Mouse (Mus musculus) hindbrain, postnatal 0 days (tissue): ENCODE measurements around the gene Bdkrb2. TPM values are rescaled to one million over a fixed set of nuclear protein-coding genes. Genes with fewer than 3 reads are reported as not detected.

ENCODE experiments used
- ATAC-seq: fragments of 200-750 bp; cut with Nextera tagmentation; 2 replicates; pipeline ENCODE4 v1.8.0; 2017; ENCODE audit warnings: mild to moderate bottlenecking, moderate TSS enrichment, moderate library complexity
- DNase-seq: peaks from one replicate; pipeline ENCODE4 v3.0.0-alpha.2; 2015; ENCODE audit warnings: low spot score
- H3K27ac ChIP-seq: fragments of 300-500 bp; sonication (generic); 2 replicates; pipeline ENCODE4 v1.5.1; 2014; ENCODE audit warnings: mild to moderate bottlenecking
- H3K27me3 ChIP-seq: fragments of 300-500 bp; sonication (generic); 2 replicates; pipeline ENCODE4 v1.6.1; 2014; ENCODE audit warnings: low read length, mixed read lengths; ENCODE audit not compliant: insufficient read depth
- H3K36me3 ChIP-seq: fragments of 300-500 bp; sonication (generic); 2 replicates; pipeline ENCODE4 v1.6.1; 2014; ENCODE audit warnings: low read length, mixed read lengths; ENCODE audit not compliant: insufficient read depth
- H3K4me1 ChIP-seq: fragments of 300-500 bp; sonication (generic); 2 replicates; pipeline ENCODE4 v1.6.1; 2014; ENCODE audit warnings: antibody characterized with exemption, low read length, mixed read lengths; ENCODE audit not compliant: insufficient read depth
- H3K4me2 ChIP-seq: fragments of 300-500 bp; sonication (generic); 2 replicates; pipeline ENCODE4 v1.6.1; 2014; ENCODE audit warnings: low read depth, mild to moderate bottlenecking, low read length, moderate library complexity, mixed read lengths
- H3K4me3 ChIP-seq: fragments of 300-500 bp; sonication (generic); 2 replicates; pipeline ENCODE4 v1.5.1; 2014; ENCODE audit warnings: low read length
- H3K9ac ChIP-seq: fragments of 300-500 bp; sonication (generic); replicated peaks from 2 replicates; pipeline ENCODE4 v1.6.1; 2014; ENCODE audit warnings: mild to moderate bottlenecking, low read length, moderate library complexity, mixed read lengths
- H3K9me3 ChIP-seq: fragments of 300-500 bp; sonication (generic); 2 replicates; pipeline ENCODE4 v1.6.1; 2016; ENCODE audit warnings: low read length, mixed read lengths
- CTCF ChIP-seq: IDR thresholded peaks from 2 replicates; pipeline ENCODE4 v1.5.1; 2016; ENCODE audit warnings: antibody characterized with exemption, control low read depth, low read depth
- WGBS: fragments of 180-500 bp; shearing (Covaris S2); extraction: QIAGEN DNeasy Blood & Tissue Kit; methylation state at CpG from one replicate; pipeline ENCODE4 v1.1.7; 2014; 5-methylcytosine and 5-hydroxymethylcytosine counted together
- polyA plus RNA-seq: library from polyadenylated mRNA; unstranded; fragments of >200 nt; fragmentation: Nextera tagmentation; extraction: Ambion mirVana; gene quantifications from 2 replicates; pipeline ENCODE4 v1.2.1, GENCODE M21; 2015
- total RNA-seq: library from RNA; depleted of rRNA; stranded (reverse); fragments of >200 nt; gene quantifications from 2 replicates; pipeline ENCODE4 v1.2.3, GENCODE M21; 2014

Bdkrb2 gene
- total and polyA plus RNA-seq, 2 experiments from 2014 or later = 0.90 to 2.6 TPM

DNA sequence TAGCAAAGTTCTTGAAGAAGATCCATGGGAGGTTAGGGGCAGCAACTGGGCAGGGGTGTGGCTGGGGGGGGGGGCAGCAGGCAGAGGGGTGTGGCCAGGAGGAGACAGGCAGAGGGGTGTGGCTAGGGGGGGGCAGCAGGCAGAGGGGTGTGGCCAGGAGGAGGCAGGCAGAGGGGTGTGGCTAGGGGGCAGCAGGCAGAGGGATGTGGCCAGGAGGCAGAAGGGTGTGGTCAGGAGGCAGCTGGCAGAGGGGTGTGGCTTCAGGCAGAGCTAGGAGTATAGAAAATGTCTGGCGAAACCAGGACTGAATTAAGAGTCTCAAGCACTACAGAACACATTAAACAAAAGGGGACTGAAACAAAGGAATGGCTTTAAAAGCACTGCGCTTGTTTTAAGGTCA is 20.5 kb downstream of the Bdkrb2 start:
- H3K27me3 ChIP-seq = no peaks in the 10 kb centered on the region
- H3K4me2 ChIP-seq = no peak overlapping the region
- ATAC-seq = no peak
- H3K4me3 ChIP-seq = no peak overlapping the region
- H3K36me3 ChIP-seq = no peaks in the 10 kb centered on the region
- no peak overlapping the region for H3K27ac ChIP-seq
- H3K9ac ChIP-seq = no peak overlapping the region
- no peak for DNase-seq
- H3K4me1 ChIP-seq = no peaks in the 10 kb centered on the region
- no peaks in the 10 kb centered on the region for H3K9me3 ChIP-seq
- TF ChIP-seq CTCF = no peak
- 21% methylated on average over 2 of the region's 2 CpGs for WGBS

DNA sequence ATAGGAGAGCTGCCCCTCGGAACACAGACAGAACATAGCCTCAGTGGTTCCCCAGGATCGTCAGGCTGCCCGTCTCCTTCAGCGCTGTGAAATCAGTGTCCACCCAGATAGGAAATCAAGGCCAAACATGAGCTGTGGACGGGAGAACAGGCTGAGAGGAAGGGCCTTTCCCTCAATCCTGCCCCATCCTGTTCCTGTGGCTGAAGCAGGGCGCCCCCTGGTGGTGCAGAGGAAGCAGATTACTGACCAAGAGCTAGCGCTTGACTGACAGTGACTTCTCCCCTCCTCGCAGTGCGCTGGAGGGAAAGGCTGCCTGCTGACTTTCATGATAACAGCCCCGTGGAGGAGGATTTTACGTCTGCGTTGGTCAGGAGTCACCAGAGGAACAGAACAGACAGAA is 21.8 kb downstream of the Bdkrb2 start:
- H3K9ac ChIP-seq = no peak overlapping the region
- ATAC-seq (peak; percentile 63; the same call in 1 of the 2 replicates), DNase-seq (peak; percentile 82)
- no peak overlapping the region for H3K27ac ChIP-seq
- H3K4me3 ChIP-seq = no peak overlapping the region
- H3K36me3 ChIP-seq = no peaks in the 10 kb centered on the region
- no peaks in the 10 kb centered on the region for H3K4me1 ChIP-seq
- no peaks in the 10 kb centered on the region for H3K27me3 ChIP-seq
- no peaks in the 10 kb centered on the region for H3K9me3 ChIP-seq
- 18% methylated on average over 12 of the region's 12 CpGs for WGBS
- H3K4me2 ChIP-seq = no peak overlapping the region
- TF ChIP-seq CTCF = peak; percentile 97

DNA sequence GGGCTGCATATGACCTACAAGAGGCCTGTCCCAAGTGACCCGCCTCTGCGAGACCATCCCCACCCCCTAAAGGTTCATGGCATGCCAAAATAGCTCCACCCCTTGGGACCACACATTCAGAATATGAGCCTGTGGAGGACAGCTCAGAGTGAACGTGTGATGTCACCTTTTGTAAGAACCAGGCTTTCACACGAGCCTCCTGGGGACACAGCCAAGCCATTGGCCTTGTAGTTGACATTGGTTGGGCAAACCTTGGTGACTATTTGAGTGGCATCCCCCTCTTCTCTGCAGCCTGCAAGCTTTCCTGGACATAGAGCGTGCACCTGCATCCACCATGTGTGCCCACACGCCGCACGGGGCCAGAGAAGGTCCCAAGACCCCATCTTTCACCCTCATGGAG is 24.5 kb downstream of the Bdkrb2 start:
- no peaks in the 10 kb centered on the region for H3K4me1 ChIP-seq
- no peaks in the 10 kb centered on the region for H3K27me3 ChIP-seq
- no peak overlapping the region for H3K9ac ChIP-seq
- no peak overlapping the region for H3K4me2 ChIP-seq
- H3K36me3 ChIP-seq = no peaks in the 10 kb centered on the region
- 86% methylated on average over 8 of the region's 8 CpGs for WGBS
- H3K4me3 ChIP-seq = no peak overlapping the region
- no peak for TF ChIP-seq CTCF
- H3K27ac ChIP-seq = no peak overlapping the region
- ATAC-seq (peak; percentile 11; the same call in 1 of the 2 replicates), DNase-seq (no peak)
- no peaks in the 10 kb centered on the region for H3K9me3 ChIP-seq

DNA sequence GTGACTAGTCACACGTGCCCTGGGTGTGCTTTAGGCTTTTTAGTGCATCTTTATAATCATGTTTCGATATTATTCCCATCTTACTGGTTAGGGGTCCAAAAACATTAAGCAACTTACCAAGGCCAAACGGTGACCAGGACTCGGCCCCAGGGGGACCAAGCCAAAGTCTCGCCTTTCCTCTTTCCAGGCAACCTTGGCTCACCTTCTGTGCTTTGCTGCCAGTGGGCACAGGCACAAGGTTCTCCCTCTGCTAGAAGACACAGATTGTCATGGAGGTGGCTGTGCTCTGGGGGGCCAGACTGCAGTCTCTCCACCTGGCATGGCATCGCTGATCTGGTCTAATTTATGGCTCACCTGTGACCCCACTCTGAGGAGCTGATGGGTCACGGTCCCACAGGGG is 27.8 kb downstream of the Bdkrb2 start:
- no peak for DNase-seq
- no peak overlapping the region for H3K27ac ChIP-seq
- no peak overlapping the region for H3K4me2 ChIP-seq
- no peak overlapping the region for H3K9ac ChIP-seq
- H3K4me1 ChIP-seq = no peaks in the 10 kb centered on the region
- no peaks in the 10 kb centered on the region for H3K36me3 ChIP-seq
- H3K9me3 ChIP-seq = no peaks in the 10 kb centered on the region
- TF ChIP-seq CTCF = no peak
- WGBS = 85% methylated on average over 7 of the region's 7 CpGs
- H3K4me3 ChIP-seq = no peak overlapping the region
- ATAC-seq = no peak
- H3K27me3 ChIP-seq = no peaks in the 10 kb centered on the region

DNA sequence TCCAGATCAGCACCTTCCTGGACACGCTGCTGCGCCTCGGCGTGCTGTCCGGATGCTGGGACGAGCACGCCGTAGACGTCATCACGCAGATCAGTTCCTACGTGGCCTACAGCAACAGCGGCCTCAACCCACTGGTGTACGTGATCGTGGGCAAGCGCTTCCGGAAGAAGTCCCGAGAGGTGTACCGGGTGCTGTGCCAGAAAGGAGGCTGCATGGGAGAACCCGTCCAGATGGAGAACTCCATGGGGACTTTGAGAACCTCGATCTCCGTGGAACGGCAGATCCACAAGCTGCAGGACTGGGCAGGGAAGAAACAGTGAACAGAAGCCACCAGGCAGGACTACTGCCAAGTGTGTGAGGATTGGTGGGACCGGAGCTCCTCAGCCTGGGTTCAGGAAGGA is 29.3 kb downstream of the Bdkrb2 start:
- no peak for ATAC-seq
- Histone ChIP-seq H3K36me3 (no peaks in the 10 kb centered on the region), H3K9me3 (no peaks in the 10 kb centered on the region), H3K27me3 (no peaks in the 10 kb centered on the region), H3K4me3 (no peak overlapping the region), H3K27ac (no peak overlapping the region), H3K4me2 (no peak overlapping the region), H3K4me1 (no peaks in the 10 kb centered on the region), H3K9ac (no peak overlapping the region)
- DNase-seq = no peak
- WGBS = 92% methylated on average over 23 of the region's 23 CpGs
- TF ChIP-seq CTCF = no peak

DNA sequence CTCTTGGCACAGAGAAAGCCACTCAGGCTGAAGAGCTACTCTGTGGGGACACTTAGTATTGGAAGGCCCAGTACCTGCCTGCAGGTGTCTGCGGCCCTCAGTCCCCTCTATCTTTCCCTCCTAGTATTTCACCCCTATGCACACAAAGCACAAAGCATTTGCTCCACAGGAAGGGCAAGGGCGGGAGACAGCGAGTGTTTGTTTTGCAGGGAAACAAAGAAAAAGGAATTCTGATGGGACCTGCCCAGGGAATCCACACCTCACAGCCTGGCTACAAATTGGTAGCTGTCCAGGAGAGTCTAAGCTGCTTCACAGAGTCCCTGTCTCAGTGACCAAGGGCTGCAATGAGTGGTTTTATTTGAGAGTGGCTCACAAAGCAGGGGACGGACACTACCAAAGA is 30.4 kb downstream of the Bdkrb2 start:
- 60% methylated on average over 4 of the region's 4 CpGs for WGBS
- no peak overlapping the region for H3K9ac ChIP-seq
- TF ChIP-seq CTCF = no peak

DNA sequence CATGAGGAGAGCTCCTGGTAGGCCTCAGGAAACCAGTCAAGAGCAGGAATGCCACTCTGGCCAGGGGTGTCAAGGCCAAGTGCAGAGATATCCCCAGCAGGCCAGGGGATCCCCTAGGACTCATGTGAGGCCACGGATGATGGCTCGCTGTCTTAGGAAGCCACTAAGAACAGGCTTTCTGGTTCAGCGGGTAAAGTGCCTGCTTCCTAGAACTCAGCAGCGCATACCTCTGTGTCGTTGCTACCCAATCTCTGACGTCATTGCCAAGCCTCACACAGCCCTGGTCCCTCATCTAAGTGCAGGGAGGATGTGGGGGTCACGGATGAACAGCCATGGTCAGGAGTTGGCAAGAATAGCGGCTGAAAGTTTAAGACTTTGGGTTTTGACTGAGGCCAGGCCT is 34.1 kb downstream of the Bdkrb2 start:
- WGBS = 85% methylated on average over 8 of the region's 8 CpGs
- H3K4me3 ChIP-seq = no peak overlapping the region
- H3K27ac ChIP-seq = no peak overlapping the region
- ATAC-seq (no peak), DNase-seq (no peak)
- no peak overlapping the region for H3K9ac ChIP-seq
- TF ChIP-seq CTCF = no peak
- no peaks in the 10 kb centered on the region for H3K4me1 ChIP-seq
- no peaks in the 10 kb centered on the region for H3K9me3 ChIP-seq
- H3K4me2 ChIP-seq = no peak overlapping the region
- no peaks in the 10 kb centered on the region for H3K27me3 ChIP-seq
- no peaks in the 10 kb centered on the region for H3K36me3 ChIP-seq

More for the DNA sequence above, 30.4 kb downstream of the Bdkrb2 start:
- Histone ChIP-seq H3K4me2 (no peak overlapping the region), H3K27ac (no peak overlapping the region), H3K4me3 (no peak overlapping the region), H3K27me3 (no peaks in the 10 kb centered on the region), H3K4me1 (no peaks in the 10 kb centered on the region), H3K9me3 (no peaks in the 10 kb centered on the region), H3K36me3 (no peaks in the 10 kb centered on the region)
- no peak for ATAC-seq
- no peak for DNase-seq

DNA sequence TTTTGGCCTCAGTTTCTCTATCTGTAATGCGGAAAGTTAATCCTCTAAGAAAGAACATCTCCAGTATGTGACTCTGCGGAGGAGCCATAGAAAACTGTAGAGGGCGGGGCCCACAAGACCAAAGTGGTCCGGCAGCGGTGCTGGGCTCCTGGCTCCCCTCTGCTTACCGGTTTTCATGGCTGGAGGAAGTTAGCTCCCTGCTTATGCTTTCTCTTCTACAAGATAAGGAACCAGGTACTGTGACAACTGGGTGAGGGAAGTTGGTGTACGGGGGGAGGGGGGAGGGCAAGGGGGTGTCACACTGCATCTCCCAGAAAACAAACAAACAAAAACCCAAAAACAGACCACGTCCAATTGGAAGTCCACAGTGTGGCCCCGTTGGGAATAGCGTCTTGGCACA is 35.5 kb downstream of the Bdkrb2 start:
- no peak overlapping the region for H3K4me2 ChIP-seq
- no peak for TF ChIP-seq CTCF
- ATAC-seq = no peak
- H3K27ac ChIP-seq = no peak overlapping the region
- H3K9ac ChIP-seq = no peak overlapping the region
- H3K4me3 ChIP-seq = no peak overlapping the region
- DNase-seq = no peak
- 79% methylated on average over 10 of the region's 10 CpGs for WGBS
- no peaks in the 10 kb centered on the region for H3K36me3 ChIP-seq
- H3K4me1 ChIP-seq = peaks cover 4% of the 10 kb centered on the region; the same call in 1 of the 2 replicates
- H3K9me3 ChIP-seq = no peaks in the 10 kb centered on the region
- H3K27me3 ChIP-seq = no peaks in the 10 kb centered on the region
